Mouse (Mus musculus) intestine, embryonic 16.5 days (tissue): ENCODE measurements at regions not wholly inside any gene's neighbourhood (a gene's known extent, or its start where the extent isn't known, plus 50 kb on each side); places are given as distances from the start of the nearest gene placed in this dataset.

ENCODE experiments used
- ATAC-seq: fragments of 200-750 bp; cut with Nextera tagmentation; 2 replicates; pipeline ENCODE4 v1.8.0; 2017; ENCODE audit warnings: moderate TSS enrichment, moderate library complexity
- H3K27ac ChIP-seq: fragments of 300-500 bp; sonication (generic); 2 replicates; pipeline ENCODE4 v1.5.1; 2014; ENCODE audit warnings: mild to moderate bottlenecking, low read length
- H3K27me3 ChIP-seq: fragments of 300-500 bp; sonication (generic); replicated peaks from 2 replicates; pipeline ENCODE4 v1.6.1; 2014; ENCODE audit warnings: low read length, control low read depth, mixed read lengths; ENCODE audit not compliant: control insufficient read depth, insufficient read depth
- H3K36me3 ChIP-seq: fragments of 300-500 bp; sonication (generic); 2 replicates; pipeline ENCODE4 v1.6.1; 2014; ENCODE audit warnings: low read length, control low read depth; ENCODE audit not compliant: control insufficient read depth, insufficient read depth
- H3K4me1 ChIP-seq: fragments of 300-500 bp; sonication (generic); 2 replicates; pipeline ENCODE4 v1.6.1; 2014; ENCODE audit warnings: low read length, control low read depth, mixed read lengths; ENCODE audit not compliant: control insufficient read depth, insufficient read depth
- H3K4me2 ChIP-seq: fragments of 300-500 bp; sonication (generic); 2 replicates; pipeline ENCODE4 v1.6.1; 2014; ENCODE audit warnings: low read depth, low read length, control low read depth
- H3K4me3 ChIP-seq: fragments of 300-500 bp; sonication (generic); 2 replicates; pipeline ENCODE4 v1.5.1; 2014; ENCODE audit warnings: mild to moderate bottlenecking, low read length
- H3K9ac ChIP-seq: fragments of 300-500 bp; sonication (generic); 2 replicates; pipeline ENCODE4 v1.6.1; 2014; ENCODE audit warnings: low read depth, low read length
- H3K9me3 ChIP-seq: fragments of 300-500 bp; sonication (generic); 2 replicates; pipeline ENCODE4 v1.6.1; 2016; ENCODE audit warnings: low read length, control low read depth; ENCODE audit not compliant: control insufficient read depth
- WGBS: fragments of 180-500 bp; shearing (Covaris S2); extraction: QIAGEN DNeasy Blood & Tissue Kit; methylation state at CpG from one replicate; pipeline ENCODE4 v1.1.7; 2014; 5-methylcytosine and 5-hydroxymethylcytosine counted together

GRCm38 (mm10) chr3:116197966-116198365 is 55.3 kb downstream of the Gpr88 start:
- no peak overlapping the region for H3K9ac ChIP-seq
- WGBS, result 38% methylated on average over 3 of the region's 3 CpGs
- H3K27me3 ChIP-seq, result no peaks in the 10 kb centered on the region
- H3K4me1 ChIP-seq, result no peaks in the 10 kb centered on the region
- H3K4me2 ChIP-seq, result no peak overlapping the region
- no peak overlapping the region for H3K27ac ChIP-seq
- no peaks in the 10 kb centered on the region for H3K9me3 ChIP-seq
- no peak overlapping the region for H3K4me3 ChIP-seq
- no peaks in the 10 kb centered on the region for H3K36me3 ChIP-seq
- no peak for ATAC-seq

- Histone ChIP-seq H3K4me2 (no peak overlapping the region), H3K4me1 (no peaks in the 10 kb centered on the region), H3K9ac (no peak overlapping the region), H3K27me3 (no peaks in the 10 kb centered on the region), H3K36me3 (no peaks in the 10 kb centered on the region), H3K27ac (no peak overlapping the region), H3K9me3 (no peaks in the 10 kb centered on the region), H3K4me3 (no peak overlapping the region)
- WGBS, result 65% methylated on average over 3 of the region's 3 CpGs
- ATAC-seq, result no peak
Observed at GRCm38 (mm10) chr3:116194701-116195100, 58.6 kb downstream of the Gpr88 start.

GRCm38 (mm10) chr3:116191261-116191660 is 61.8 kb upstream of the Vcam1 start:
- no peaks in the 10 kb centered on the region for H3K36me3 ChIP-seq
- 59% methylated on average over 6 of the region's 6 CpGs for WGBS
- no peak overlapping the region for H3K9ac ChIP-seq
- H3K27ac ChIP-seq, result no peak overlapping the region
- no peaks in the 10 kb centered on the region for H3K27me3 ChIP-seq
- ATAC-seq, result no peak
- H3K4me2 ChIP-seq, result no peak overlapping the region
- no peak overlapping the region for H3K4me3 ChIP-seq
- no peaks in the 10 kb centered on the region for H3K9me3 ChIP-seq
- no peaks in the 10 kb centered on the region for H3K4me1 ChIP-seq

- H3K9ac ChIP-seq, result no peak overlapping the region
- no peaks in the 10 kb centered on the region for H3K9me3 ChIP-seq
- no peaks in the 10 kb centered on the region for H3K4me1 ChIP-seq
- H3K36me3 ChIP-seq, result no peaks in the 10 kb centered on the region
- no peak overlapping the region for H3K4me2 ChIP-seq
- ATAC-seq, result no peak
- no peaks in the 10 kb centered on the region for H3K27me3 ChIP-seq
- no peak overlapping the region for H3K27ac ChIP-seq
- 49% methylated on average over 2 of the region's 2 CpGs for WGBS
- H3K4me3 ChIP-seq, result no peak overlapping the region
Observed at GRCm38 (mm10) chr3:116190727-116191126, 61.2 kb upstream of the Vcam1 start.

GRCm38 (mm10) chr3:116189363-116190100 is 60.0 kb upstream of the Vcam1 start:
- H3K36me3 ChIP-seq, result no peaks in the 10 kb centered on the region
- no peak overlapping the region for H3K4me2 ChIP-seq
- H3K9me3 ChIP-seq, result no peaks in the 10 kb centered on the region
- H3K4me1 ChIP-seq, result no peaks in the 10 kb centered on the region
- no peaks in the 10 kb centered on the region for H3K27me3 ChIP-seq
- 63% methylated on average over 6 of the region's 6 CpGs for WGBS
- peak; percentile 44 for ATAC-seq
- no peak overlapping the region for H3K4me3 ChIP-seq
- H3K27ac ChIP-seq, result no peak overlapping the region
- no peak overlapping the region for H3K9ac ChIP-seq

DNA sequence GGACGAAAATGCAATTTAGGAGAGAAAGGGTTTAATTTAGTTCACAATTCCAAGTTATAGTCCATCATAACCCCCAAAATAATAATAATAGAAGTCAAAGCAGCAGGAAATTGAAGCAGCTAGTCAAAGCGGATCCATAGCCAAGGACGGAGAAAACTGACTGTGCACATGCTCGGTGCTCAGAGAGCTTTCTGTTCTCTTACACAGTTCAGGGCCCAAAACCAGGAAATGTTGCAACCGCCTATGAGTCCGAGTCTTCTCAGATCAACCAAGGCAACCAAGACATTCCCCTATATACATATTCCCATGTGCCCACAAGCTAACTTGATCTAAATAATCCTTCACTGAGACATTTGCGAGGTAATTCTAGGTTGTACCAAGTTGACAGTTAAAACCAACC is 55.7 kb upstream of the Vcam1 start:
- H3K27ac ChIP-seq, result no peak overlapping the region
- no peaks in the 10 kb centered on the region for H3K4me1 ChIP-seq

DNA sequence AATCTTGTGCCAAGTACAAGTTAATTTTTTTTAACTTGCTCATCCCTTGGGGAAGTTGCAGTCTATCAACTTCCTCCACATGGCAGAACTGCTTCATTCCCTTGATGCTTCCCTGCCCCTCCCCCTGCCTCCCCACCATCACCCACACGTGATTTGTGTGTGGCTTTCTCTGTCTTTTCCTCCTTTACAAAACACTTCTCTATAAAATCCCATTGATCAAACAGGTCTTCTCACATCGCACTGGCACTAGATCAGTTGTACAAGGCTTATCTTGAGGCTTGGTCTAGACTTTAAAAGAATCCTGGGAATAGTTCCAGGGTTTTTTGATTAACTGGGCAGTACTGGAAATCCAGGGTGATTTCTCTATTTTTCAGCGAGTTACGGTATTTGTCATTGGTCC is 55.0 kb upstream of the Vcam1 start:
- H3K4me1 ChIP-seq, result no peaks in the 10 kb centered on the region
- no peak overlapping the region for H3K4me3 ChIP-seq
- no peak for ATAC-seq
- no peaks in the 10 kb centered on the region for H3K27me3 ChIP-seq
- 80% methylated on average over 4 of the region's 4 CpGs for WGBS
- no peaks in the 10 kb centered on the region for H3K36me3 ChIP-seq
- H3K9ac ChIP-seq, result no peak overlapping the region
- H3K4me2 ChIP-seq, result no peak overlapping the region
- H3K9me3 ChIP-seq, result no peaks in the 10 kb centered on the region
- H3K27ac ChIP-seq, result no peak overlapping the region

More for the DNA sequence above, 55.7 kb upstream of the Vcam1 start:
- 88% methylated on average over 7 of the region's 7 CpGs for WGBS
- no peaks in the 10 kb centered on the region for H3K9me3 ChIP-seq
- no peak overlapping the region for H3K9ac ChIP-seq
- ATAC-seq, result no peak
- H3K4me3 ChIP-seq, result no peak overlapping the region
- H3K36me3 ChIP-seq, result no peaks in the 10 kb centered on the region
- H3K4me2 ChIP-seq, result no peak overlapping the region
- no peaks in the 10 kb centered on the region for H3K27me3 ChIP-seq

- H3K27me3 ChIP-seq, result no peaks in the 10 kb centered on the region
- H3K4me2 ChIP-seq, result no peak overlapping the region
- 88% methylated on average over 5 of the region's 5 CpGs for WGBS
- no peak for ATAC-seq
- H3K4me1 ChIP-seq, result no peaks in the 10 kb centered on the region
- no peak overlapping the region for H3K27ac ChIP-seq
- no peak overlapping the region for H3K9ac ChIP-seq
- no peak overlapping the region for H3K4me3 ChIP-seq
- H3K9me3 ChIP-seq, result no peaks in the 10 kb centered on the region
- H3K36me3 ChIP-seq, result no peaks in the 10 kb centered on the region
Observed at GRCm38 (mm10) chr3:116180341-116180885, 50.9 kb upstream of the Vcam1 start.
